Mouse (Mus musculus) embryonic facial prominence, embryonic 13.5 days (tissue): ENCODE results near the gene Serpinb3d. TPM values are rescaled to one million over a fixed set of nuclear protein-coding genes. Genes with fewer than 3 reads are reported as not detected.
"Not testable (repeated sequence)": the region's sequence is repeated elsewhere in the genome, so short reads cannot be mapped to it uniquely, and the experiment has no call there.

ENCODE experiments used
- ATAC-seq: fragments of 200-750 bp; cut with Nextera tagmentation; 2 replicates; pipeline ENCODE4 v1.8.0; 2017; ENCODE audit warnings: low read depth; ENCODE audit not compliant: insufficient number of reproducible peaks, insufficient read depth, low FRiP score, low TSS enrichment
- H3K27ac ChIP-seq: fragments of 300-500 bp; sonication (generic); 2 replicates; pipeline ENCODE4 v1.5.1; 2015; ENCODE audit warnings: moderate library complexity, mild to moderate bottlenecking, inconsistent platforms
- H3K27me3 ChIP-seq: fragments of 300-500 bp; sonication (generic); 2 replicates; pipeline ENCODE4 v1.6.1; 2015; ENCODE audit warnings: mild to moderate bottlenecking, inconsistent platforms
- H3K36me3 ChIP-seq: fragments of 300-500 bp; sonication (generic); 2 replicates; pipeline ENCODE4 v1.6.1; 2015; ENCODE audit warnings: mild to moderate bottlenecking, inconsistent platforms
- H3K4me1 ChIP-seq: fragments of 300-500 bp; sonication (generic); 2 replicates; pipeline ENCODE4 v1.6.1; 2015; ENCODE audit warnings: inconsistent platforms
- H3K4me2 ChIP-seq: fragments of 300-500 bp; sonication (generic); 2 replicates; pipeline ENCODE4 v1.6.1; 2015; ENCODE audit warnings: moderate library complexity, mild to moderate bottlenecking, inconsistent platforms
- H3K4me3 ChIP-seq: fragments of 300-500 bp; sonication (generic); 2 replicates; pipeline ENCODE4 v1.5.1; 2015; ENCODE audit warnings: mild to moderate bottlenecking, inconsistent platforms
- H3K9ac ChIP-seq: fragments of 300-500 bp; sonication (generic); 2 replicates; pipeline ENCODE4 v1.6.1; 2015; ENCODE audit warnings: mild to moderate bottlenecking, inconsistent platforms
- H3K9me3 ChIP-seq: fragments of 300-500 bp; sonication (generic); 2 replicates; pipeline ENCODE4 v1.6.1; 2016; ENCODE audit warnings: inconsistent platforms
- WGBS: fragments of 180-500 bp; shearing (Covaris S2); methylation state at CpG from one replicate; pipeline ENCODE4 v1.1.7; 2015; ENCODE audit warnings: mixed read lengths; 5-methylcytosine and 5-hydroxymethylcytosine counted together
- polyA plus RNA-seq: library from polyadenylated mRNA; unstranded; fragments of >200 nt; fragmentation: Nextera tagmentation; extraction: Ambion mirVana; gene quantifications from 2 replicates; pipeline ENCODE4 v1.2.1, GENCODE M21; 2015

Gene Serpinb3d
- not detected in 2 replicates for polyA plus RNA-seq

DNA sequence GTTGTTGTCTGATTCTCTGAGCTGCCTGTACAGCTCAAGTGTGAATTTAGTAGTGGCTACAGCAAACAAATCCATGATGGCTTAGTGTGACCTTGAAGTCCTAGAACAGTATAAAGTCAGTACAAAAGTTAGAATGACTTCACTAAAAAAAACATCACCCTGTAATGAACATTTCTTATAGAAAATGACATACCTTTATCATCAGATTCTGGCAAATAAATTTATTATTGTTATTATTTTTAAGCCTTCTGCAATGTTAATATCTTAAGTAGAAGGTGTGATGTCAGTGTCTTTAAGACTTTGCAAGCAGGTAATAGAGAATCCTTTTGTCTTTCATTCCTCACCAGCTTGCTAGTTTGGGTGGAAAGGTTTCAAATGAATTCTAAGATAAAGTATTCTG is at the start of gene Serpinb3d:
Gene Serpinb3d (minus strand): TSS at position 101 of the 400 bp plus-strand sequence.
- Histone ChIP-seq H3K9ac (no peak within 1 kb of the TSS), H3K27me3 (no peaks in the 10 kb centered on the region), H3K4me3 (no peak within 1 kb of the TSS), H3K4me1 (no peaks in the 10 kb centered on the region), H3K9me3 (no peaks in the 10 kb centered on the region), H3K4me2 (no peak within 1 kb of the TSS), H3K36me3 (no peaks in the 10 kb centered on the region), H3K27ac (no peak within 1 kb of the TSS)
- no peak for ATAC-seq

GRCm38 (mm10) chr1:107127453-107127852 is 44.1 kb upstream of the Serpinb3d start:
- not testable (repeated sequence) for H3K9ac ChIP-seq, ATAC-seq, H3K4me2 ChIP-seq

GRCm38 (mm10) chr1:107098417-107098816 is 15.1 kb upstream of the Serpinb3d start:
- no peaks in the 10 kb centered on the region for H3K36me3 ChIP-seq
- ATAC-seq: no peak
- WGBS: 86% methylated on average over 2 of the region's 2 CpGs

More at GRCm38 (mm10) chr1:107127453-107127852, 44.1 kb upstream of the Serpinb3d start:
- not testable (repeated sequence) for H3K4me3 ChIP-seq, H3K27me3 ChIP-seq, H3K27ac ChIP-seq, H3K36me3 ChIP-seq, H3K4me1 ChIP-seq, H3K9me3 ChIP-seq

DNA sequence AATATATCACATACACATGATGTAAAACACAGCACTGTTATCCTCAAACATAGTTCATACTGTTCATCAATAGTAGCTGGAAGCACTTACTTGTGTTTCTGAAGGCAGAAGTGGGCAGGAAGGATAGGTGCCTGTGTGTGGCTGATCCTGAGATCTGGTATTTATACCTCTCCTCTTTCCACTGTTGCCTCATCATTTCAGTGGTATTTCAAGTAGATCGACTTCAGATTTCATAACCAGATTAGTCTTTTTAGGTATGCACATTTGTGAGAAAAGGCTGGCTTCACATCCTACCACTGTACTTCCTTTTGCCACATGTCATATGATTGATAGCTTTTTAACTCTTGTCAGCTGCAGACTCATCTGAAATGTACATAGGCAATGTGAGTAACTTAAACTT is 31.1 kb downstream of the Serpinb3d start, which contains the start of gene Serpinb3a:
Gene Serpinb3a (minus strand): TSS at position 101 of the 400 bp plus-strand sequence.
- no peak for ATAC-seq
- no peak within 1 kb of the TSS for H3K4me3 ChIP-seq
- H3K4me1 ChIP-seq: no peaks in the 10 kb centered on the region
- H3K27me3 ChIP-seq: no peaks in the 10 kb centered on the region
- no peaks in the 10 kb centered on the region for H3K36me3 ChIP-seq
- H3K9ac ChIP-seq: no peak within 1 kb of the TSS
- H3K27ac ChIP-seq: no peak within 1 kb of the TSS
- H3K9me3 ChIP-seq: no peaks in the 10 kb centered on the region
- WGBS: 68% methylated on average over 1 of the region's 1 CpGs
- H3K4me2 ChIP-seq: no peak within 1 kb of the TSS

More at GRCm38 (mm10) chr1:107098417-107098816, 15.1 kb upstream of the Serpinb3d start:
- Histone ChIP-seq H3K4me2 (no peak overlapping the region), H3K27ac (no peak overlapping the region), H3K27me3 (no peaks in the 10 kb centered on the region), H3K4me1 (no peaks in the 10 kb centered on the region), H3K9me3 (no peaks in the 10 kb centered on the region), H3K4me3 (no peak overlapping the region), H3K9ac (no peak overlapping the region)

DNA sequence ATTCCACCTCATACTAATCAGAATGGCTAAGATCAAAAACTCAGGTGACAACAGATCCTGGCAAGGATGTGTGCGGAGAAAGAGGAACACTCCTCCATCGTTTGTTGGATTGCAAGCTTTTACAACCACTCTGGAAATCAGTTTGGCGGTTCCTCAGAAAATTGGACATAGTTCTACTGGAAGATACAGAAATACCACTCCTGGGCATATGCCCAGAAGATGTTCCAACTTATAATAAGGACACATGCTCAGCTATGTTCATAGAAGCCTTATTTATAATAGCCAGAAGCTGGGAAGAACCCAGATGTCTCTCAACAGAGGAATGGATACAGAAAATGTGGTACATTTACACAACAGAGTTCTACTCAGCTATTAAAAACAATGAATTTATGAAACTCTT is 49.1 kb downstream of the Serpinb3d start:
- not testable (repeated sequence) for H3K4me1 ChIP-seq, H3K27ac ChIP-seq, ATAC-seq, H3K4me3 ChIP-seq, H3K27me3 ChIP-seq, H3K9ac ChIP-seq, H3K36me3 ChIP-seq, H3K9me3 ChIP-seq, H3K4me2 ChIP-seq
- WGBS: 84% methylated on average over 3 of the region's 3 CpGs

Other genes starting within 250 kb of the Serpinb3d start
- 11.2 and 13.4 TPM in 2 replicates for gene Serpinb5, start 222.3 kb downstream of the Serpinb3d start, polyA plus RNA-seq
- 0.48 and 1.3 TPM in 2 replicates for gene Serpinb12, start 149.1 kb downstream of the Serpinb3d start, polyA plus RNA-seq
- gene Serpinb13, start 102.5 kb downstream of the Serpinb3d start, polyA plus RNA-seq: not detected in 2 replicates
- gene Serpinb3a, start 31.2 kb downstream of the Serpinb3d start, polyA plus RNA-seq: 5.9 and 7.2 TPM in 2 replicates
- 0.25 and 0.32 TPM in 2 replicates for gene Serpinb3b, start 194.9 kb upstream of the Serpinb3d start, polyA plus RNA-seq
- 1.0 TPM in 2 replicates for gene Serpinb3c, start 194.9 kb upstream of the Serpinb3d start, polyA plus RNA-seq